Mouse (Mus musculus) kidney, postnatal 4 days (tissue): ENCODE measurements at regions not wholly inside any gene's neighbourhood (a gene's known extent, or its start where the extent isn't known, plus 50 kb on each side); places are given as distances from the start of the nearest gene placed in this dataset.
A peak's percentile ranks its signal among the peaks of the same experiment; 100 is the strongest.
"Not testable (repeated sequence)": the region's sequence is repeated elsewhere in the genome, so short reads cannot be mapped to it uniquely, and the experiment has no call there.

Experiments used
- DNase-seq, 2 experiments: peaks; one replicate each; pipeline ENCODE4 v3.0.0; 2021; ENCODE audit warnings: mixed read lengths in 2 of 2

GRCm38 (mm10) chr8:20495542-20495941, 119.2 kb upstream of the Gm21119 start:
- DNase-seq = not testable (repeated sequence)

DNA sequence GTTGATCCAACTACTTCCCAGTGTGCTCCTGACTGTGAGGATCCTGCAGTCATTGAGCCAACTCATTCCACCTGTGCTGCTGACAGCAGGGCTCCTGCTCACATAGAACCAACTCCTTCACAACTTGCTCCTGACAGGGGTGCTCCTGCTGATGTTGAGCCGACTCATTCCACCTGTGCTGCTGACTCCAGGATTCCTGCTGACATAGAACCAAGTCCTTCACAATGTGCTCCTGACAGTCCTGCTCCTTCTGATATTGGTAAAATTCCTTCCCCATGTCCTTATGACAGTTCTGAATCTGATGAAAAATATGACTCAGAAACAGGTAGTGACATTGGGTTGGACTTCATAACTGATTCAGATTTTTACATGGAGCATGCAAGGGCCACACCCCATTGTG, 100.8 kb upstream of the Gm21119 start:
- DNase-seq = not testable (repeated sequence)

GRCm38 (mm10) chr8:20516324-20516830, 98.3 kb upstream of the Gm21119 start:
- not testable (repeated sequence) for DNase-seq

DNA sequence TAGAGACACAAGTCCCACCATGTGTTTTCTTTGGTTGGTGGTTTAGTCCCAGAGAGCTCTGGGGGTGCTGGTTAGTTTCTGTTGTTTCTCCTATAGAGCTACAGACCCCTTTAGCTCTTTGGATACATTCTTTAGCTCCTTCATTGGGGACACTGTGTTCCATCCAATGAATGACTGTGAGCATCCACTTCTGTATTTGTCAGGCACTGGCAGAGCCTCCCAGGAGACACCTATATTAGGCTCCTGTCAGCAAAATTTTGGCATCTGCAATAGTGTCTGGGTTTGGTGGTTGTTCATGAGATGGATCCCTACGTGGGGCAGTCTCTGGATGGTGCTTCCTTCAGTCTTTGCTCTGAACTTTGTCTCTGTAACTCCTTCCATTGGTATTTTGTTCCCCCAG, 97.2 kb upstream of the Gm21119 start:
- DNase-seq = not testable (repeated sequence)

GRCm38 (mm10) chr8:20524539-20524938, 90.2 kb upstream of the Gm21119 start:
- DNase-seq = not testable (repeated sequence)

GRCm38 (mm10) chr8:20529048-20529447, 85.7 kb upstream of the Gm21119 start:
- not testable (repeated sequence) for DNase-seq

DNA sequence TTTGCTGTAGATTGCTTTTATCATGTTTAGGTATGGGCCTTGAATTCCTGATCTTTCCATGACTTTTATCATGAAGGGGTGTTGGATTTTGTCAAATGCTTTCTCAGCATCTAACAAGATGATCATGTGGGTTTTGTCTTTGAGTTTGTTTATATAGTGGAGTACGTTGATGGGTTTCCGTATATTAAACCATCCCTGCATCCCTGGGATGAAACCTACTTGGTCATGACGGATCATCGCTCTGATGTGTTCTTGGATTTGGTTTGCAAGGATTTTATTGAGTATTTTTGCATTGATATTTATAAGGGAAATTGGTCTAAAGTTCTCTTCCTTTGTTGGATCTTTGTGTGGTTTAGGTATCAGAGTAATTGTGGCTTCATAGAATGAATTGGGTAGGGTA, 75.7 kb upstream of the Gm21119 start:
- DNase-seq = not testable (repeated sequence)

- DNase-seq = not testable (repeated sequence)
Measured at GRCm38 (mm10) chr8:20544084-20544483, 70.6 kb upstream of the Gm21119 start.

DNA sequence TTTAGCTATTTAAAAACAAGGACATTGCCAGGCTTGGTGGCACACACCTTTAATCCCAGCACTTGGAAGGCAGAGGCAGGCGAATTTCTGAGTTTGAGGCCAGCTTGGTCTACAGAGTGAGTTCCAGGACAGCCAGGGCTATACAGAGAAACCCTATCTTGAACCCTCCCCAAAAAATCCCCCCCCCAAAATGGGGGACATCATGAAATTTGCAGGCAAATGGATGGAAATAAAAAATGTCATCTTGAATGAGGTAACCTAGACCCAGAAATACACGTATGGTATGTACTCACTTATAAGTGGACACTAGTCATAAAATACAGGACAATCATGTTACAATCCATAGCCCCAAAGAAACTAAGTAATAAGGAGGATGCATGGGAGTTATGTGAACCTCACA, 69.4 kb upstream of the Gm21119 start:
- DNase-seq = not testable (repeated sequence)

DNA sequence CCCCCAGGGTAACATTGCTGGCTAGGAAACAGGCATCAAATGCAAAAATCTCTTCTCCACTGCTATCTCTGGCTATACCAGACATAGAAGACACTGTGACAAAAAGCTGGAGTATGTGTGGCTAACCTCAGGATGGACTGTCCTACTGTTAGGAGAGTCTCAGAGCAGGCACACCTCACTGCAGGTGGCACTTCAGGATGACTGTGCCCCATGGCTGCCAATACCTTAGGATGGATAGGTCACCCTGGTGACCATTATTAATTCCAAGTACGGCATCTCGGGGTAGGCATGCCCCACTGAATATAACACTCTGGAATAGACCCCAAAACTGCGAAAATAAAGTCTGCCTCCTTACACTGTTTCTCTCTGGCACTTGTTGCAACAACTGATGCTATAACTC, 68.3 kb upstream of the Gm21119 start:
- not testable (repeated sequence) for DNase-seq

DNA sequence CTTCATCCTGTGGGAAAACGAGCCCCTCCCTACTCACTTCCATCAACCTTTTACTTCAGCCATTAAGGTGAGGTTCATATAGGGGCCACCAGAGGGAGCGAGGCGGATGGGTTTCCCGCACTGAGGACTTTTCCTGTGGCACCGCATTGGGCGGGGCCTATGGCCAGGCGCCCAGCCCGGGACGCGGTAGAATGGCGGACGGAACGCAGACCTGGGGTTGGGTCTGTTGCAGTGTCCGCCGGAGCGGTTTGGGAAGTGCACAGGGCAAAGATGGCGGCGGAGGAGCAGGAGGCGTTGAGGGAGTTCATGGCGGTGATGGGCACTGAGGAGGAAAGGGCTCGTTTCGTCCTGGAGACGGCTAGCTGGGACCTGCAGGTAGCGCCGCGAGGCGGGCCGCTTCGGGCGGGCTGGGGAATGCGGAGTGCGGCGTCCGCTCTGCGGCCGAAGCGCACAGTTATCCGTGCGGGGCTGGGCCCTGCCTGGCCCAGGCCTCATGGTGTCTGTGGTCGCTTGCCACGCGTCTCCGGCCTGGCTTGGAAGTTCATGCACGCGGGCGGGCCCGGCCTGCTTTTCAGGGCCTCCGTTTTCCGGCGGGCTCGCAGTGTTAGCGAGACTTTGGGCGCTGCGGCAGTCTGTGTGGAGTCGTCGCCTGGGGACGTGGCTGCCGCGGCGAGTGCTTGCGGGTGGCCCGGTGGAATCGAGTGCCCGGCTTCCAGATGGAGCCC, 64.5 kb upstream of the Gm21119 start:
- peak; percentile 81 to 90 for DNase-seq

GRCm38 (mm10) chr8:20556501-20557181, 58.1 kb upstream of the Gm21119 start:
- not testable (repeated sequence) for DNase-seq

DNA sequence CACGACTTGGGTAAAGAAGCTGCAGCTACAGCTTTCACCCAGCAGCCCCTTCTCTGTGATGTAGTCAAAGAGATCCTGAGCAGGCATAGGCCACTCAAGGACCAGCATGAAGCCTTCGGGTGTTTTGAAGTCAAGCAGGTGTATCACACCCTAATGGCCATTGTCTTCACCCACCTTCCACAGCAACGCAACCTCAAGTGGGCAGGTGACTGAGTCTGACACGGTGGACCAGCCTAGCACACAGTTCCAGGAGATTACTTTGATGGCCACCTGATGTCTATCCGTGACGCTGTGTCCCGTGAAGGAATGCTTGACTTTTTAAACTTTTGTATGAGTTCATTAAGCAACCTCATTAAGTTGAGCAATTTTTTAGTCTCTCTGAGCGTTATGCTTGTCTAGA, 57.5 kb upstream of the Gm21119 start:
- DNase-seq = not testable (repeated sequence)

DNA sequence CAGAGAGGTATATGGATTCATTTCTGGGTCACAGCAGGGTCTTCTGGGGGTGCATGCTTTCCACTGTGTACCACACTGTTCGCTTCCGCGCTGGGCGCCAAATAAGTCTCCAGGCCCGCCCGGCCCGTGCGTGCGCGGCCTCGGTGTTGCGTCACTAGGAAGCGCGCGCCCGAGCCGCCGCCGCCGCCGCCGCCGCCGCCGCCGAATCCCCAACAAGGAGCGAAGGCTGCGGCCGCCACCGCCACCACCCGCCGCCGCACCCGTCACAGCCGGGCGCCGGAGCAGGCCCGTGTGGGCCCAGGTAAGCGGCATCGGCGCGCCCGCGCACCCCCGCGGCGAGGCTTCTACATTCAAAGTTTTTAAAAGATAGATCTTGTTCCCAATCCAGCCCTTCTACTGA, 57.1 kb upstream of the Gm21119 start:
- DNase-seq = peak; percentile 43 to 64
